Mouse (Mus musculus) Patski (cell line): Measurements from ENCODE around the gene Uba5. TPM values are rescaled to one million over a fixed set of nuclear protein-coding genes. Genes with fewer than 3 reads are reported as not detected.
A peak's percentile ranks its signal among the peaks of the same experiment; 100 is the strongest.

Experiments
- ATAC-seq: fragments of 100-300 bp; one replicate; pipeline ENCODE4 v1.8.0; 2021
- CTCF ChIA-PET: fragments of 350-600 bp; sonication (Branson Sonifier 250); formaldehyde crosslinking; loops from one replicate; lab custom pipeline; 2022; ENCODE audit warnings: inconsistent platforms; lab: Charles Lee
- POLR2A ChIA-PET: fragments of 350-600 bp; sonication (Branson Sonifier 250); formaldehyde crosslinking; loops from one replicate; lab custom pipeline; 2022; ENCODE audit warnings: antibody characterized with exemption, inconsistent platforms; lab: Charles Lee
- DNase-seq: peaks from one replicate; pipeline ENCODE4 v3.0.0-alpha.2; 2011; ENCODE audit warnings: low read depth, low spot score
- H3K27me3 ChIP-seq: fragments of 371-371 bp; one replicate; pipeline ENCODE4 v1.5.1; 2021
- CTCF ChIP-seq: fragments of 100-300 bp; IDR thresholded peaks from one replicate; pipeline ENCODE4 v1.5.1; 2021
- in situ Hi-C: fragments of 300-500 bp; cut with MboI; formaldehyde crosslinking; loops from 3 replicates; pipeline ENCODE4 v1.11.1; 2018; ENCODE audit warnings: low pct_unique_long_range_greater_than_20kb, mixed read lengths
- polyA plus RNA-seq: library from polyadenylated mRNA; unstranded; gene quantifications from one replicate; pipeline ENCODE4 v1.2.3, GENCODE M21; 2021

The Uba5 gene
- polyA plus RNA-seq, 1 experiment from 2014 or later = 42.2 TPM

DNA sequence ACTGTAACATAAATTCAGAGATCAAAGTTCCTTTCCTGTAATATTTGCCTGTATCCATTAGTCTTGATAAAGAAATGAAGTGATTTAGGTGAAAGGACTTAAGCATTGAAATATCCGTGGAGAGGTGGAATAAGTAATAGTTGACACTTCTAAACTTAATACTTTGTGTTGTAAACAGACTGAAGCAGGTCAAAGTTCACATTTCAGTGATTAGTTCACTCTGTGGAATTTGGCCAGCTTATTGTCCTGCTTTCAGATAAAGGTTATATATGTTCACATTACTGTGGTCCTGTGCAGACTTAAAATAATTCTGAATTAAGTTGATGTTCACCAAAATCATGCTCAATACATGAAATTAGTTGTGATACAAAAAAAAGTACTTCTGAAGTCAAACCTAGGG lies 1.6 kb upstream of the Uba5 start:
- CTCF ChIA-PET = no interaction called here
- no peak for TF ChIP-seq CTCF
- in situ Hi-C loops = no loop called here

DNA sequence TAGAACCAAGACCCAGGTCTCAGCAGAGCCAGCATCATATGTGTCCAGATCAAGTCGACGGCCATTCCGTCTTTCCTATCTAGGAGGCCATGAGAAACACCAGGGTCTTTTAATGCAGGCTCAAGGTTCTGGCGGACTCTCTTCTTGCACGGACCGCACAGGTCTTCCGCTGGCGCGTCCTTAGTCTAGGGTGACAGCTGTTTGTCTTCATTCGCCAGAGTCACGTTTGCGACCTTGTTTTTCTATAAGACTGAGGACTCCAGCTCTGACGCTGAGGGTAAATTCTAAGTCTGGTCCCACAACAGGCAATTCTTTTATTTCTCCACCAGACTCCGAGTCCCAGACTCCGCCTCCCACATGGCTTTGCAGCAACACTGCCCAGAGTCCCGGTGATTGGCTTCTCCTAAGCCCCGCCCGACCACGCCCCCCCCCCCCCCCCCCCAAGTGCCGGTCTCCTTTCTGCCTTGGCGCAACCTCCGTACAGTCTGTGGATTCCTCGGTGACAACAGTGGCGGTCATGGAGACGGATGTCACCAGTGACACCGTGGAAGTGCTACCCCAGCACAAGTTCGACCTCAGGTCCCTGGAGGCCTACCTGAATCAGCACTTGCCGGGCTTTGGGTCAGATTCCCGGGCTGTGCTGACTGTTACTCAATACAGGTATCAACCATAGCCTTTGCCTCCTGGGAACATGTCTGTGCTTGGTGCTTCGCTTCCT lies 469 bp upstream of the Uba5 start, which contains the start of gene Acad11:
Gene Acad11, plus strand, starts transcription at position 134 of the 718 bp plus-strand sequence.
- peak; percentile 79 for ATAC-seq
- POLR2A ChIA-PET = no interaction called here
- CTCF ChIA-PET = interaction anchor here (0.8 kb wide), 1 partner anchor 13 kb away, joined by 3 read pairs; no protein-coding TSS in a partner anchor
- DNase-seq = peak; percentile 83
- in situ Hi-C loops = no loop called here
- no peak for TF ChIP-seq CTCF
- no peaks in the 10 kb centered on the region for H3K27me3 ChIP-seq

More for the DNA sequence above, 1.6 kb upstream of the Uba5 start:
- no peaks in the 10 kb centered on the region for H3K27me3 ChIP-seq
- no peak for ATAC-seq
- DNase-seq = no peak
- POLR2A ChIA-PET = no interaction called here

DNA sequence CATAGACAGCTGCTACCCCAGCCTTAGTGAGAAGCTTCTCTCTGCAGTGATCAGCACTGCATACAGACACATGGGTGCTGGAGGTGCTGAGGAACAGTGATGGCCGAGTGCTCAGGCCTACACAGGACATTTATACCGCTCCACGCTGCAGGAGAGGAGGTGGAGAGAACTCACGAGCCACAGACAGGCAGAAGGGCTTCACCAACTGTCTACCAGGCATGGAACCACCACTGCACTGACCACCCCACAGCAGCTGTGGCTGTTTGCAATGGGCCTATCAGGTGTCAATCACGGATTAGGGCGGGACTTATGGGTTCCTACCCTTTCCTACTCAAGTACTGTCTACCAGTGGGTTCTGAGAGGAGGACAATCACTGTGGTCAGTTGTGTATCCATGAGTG lies 11.9 kb downstream of the Uba5 start:
- H3K27me3 ChIP-seq = no peaks in the 10 kb centered on the region
- no peak for DNase-seq
- ChIA-PET POLR2A (no interaction called here), CTCF (no interaction called here)
- no peak for TF ChIP-seq CTCF
- in situ Hi-C loops = no loop called here
- ATAC-seq = no peak

DNA sequence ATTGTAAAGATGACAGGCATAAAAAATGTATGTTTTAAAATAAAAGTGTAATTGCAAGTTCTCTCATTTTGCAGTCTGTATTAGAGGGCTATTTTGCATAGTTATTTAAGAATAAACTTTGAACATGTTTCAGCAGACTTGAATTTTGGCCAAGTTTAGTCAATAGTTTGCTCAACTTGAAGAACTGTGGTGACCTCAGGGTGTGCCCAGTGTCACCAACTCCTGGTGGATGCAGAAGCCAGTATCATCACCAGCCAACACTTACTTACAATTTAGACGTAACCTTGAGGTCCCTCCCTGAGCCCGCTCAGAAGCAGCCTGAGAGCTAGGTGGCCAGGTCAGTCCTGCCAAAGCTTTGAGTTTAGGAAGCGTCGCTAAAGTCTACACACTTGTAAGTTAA lies 19.3 kb downstream of the Uba5 start:
- CTCF ChIA-PET = interaction anchor here (0.8 to 0.9 kb wide), 2 partner anchors 10 to 17 kb away, joined by 3 read pairs; no protein-coding TSS in a partner anchor
- H3K27me3 ChIP-seq = no peaks in the 10 kb centered on the region
- DNase-seq (no peak), ATAC-seq (no peak)
- in situ Hi-C loops = no loop called here
- no peak for TF ChIP-seq CTCF
- POLR2A ChIA-PET = no interaction called here

DNA sequence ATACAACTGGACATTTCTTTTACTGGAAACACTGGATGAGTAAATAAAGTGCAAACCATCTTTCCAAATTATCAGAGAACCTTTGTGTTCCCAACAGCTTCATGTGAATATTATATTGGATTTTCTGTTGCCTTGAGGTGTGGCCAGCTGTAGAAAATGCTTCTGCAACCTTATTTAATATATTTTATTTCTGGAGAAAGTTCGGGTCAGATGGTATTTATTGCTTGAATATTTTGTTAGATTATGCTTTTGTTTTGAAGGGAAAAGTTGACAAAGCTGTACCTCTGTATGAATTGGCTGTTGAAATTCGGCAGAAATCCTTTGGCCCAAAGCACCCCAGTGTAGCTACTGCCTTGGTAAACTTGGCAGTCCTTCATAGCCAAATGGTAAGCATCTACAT lies 22.6 kb downstream of the Uba5 start, which contains the start of gene Gm28305:
Gene Gm28305, plus strand, starts transcription at position 301 of the 400 bp plus-strand sequence.
- TF ChIP-seq CTCF = no peak
- CTCF ChIA-PET = interaction anchor here (1.0 kb wide), 1 partner anchor 12 kb away, joined by 3 read pairs; no protein-coding TSS in a partner anchor
- in situ Hi-C loops = no loop called here

DNA sequence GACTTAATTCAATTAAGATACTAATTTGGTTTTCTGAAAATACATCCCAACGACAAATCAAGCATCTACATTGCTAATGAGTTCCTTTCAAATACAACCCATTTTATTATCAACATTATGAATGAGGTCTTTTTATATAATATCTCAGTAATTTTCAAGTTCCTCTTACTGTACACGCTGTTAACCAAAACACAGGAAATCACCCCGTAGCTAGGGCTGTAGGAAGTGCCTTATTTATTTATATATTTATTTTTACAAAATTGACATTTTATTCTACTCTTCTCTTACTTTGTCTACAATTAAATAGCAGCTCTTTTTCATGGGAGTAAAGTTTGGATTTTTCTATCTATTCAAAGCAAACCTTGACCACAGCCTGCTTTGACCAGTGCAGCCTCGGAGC lies 23.2 kb downstream of the Uba5 start:
- DNase-seq = no peak
- in situ Hi-C loops = no loop called here
- ChIA-PET CTCF (interaction anchor here (1.0 kb wide), 1 partner anchor 11 kb away, joined by 3 read pairs; no protein-coding TSS in a partner anchor), POLR2A (no interaction called here)
- ATAC-seq = no peak
- no peaks in the 10 kb centered on the region for H3K27me3 ChIP-seq
- TF ChIP-seq CTCF = no peak

More for the DNA sequence above, 22.6 kb downstream of the Uba5 start, which contains the start of gene Gm28305:
- POLR2A ChIA-PET = no interaction called here
- ATAC-seq = no peak
- no peak for DNase-seq
- no peaks in the 10 kb centered on the region for H3K27me3 ChIP-seq

GRCm38 (mm10) chr9:104039031-104039695 lies 23.8 kb downstream of the Uba5 start:
- no peak for TF ChIP-seq CTCF
- in situ Hi-C loops = no loop called here
- no peaks in the 10 kb centered on the region for H3K27me3 ChIP-seq
- ChIA-PET POLR2A (no interaction called here), CTCF (interaction anchor here (1.0 kb wide), 1 partner anchor 10 kb away, joined by 3 read pairs; no protein-coding TSS in a partner anchor)
- DNase-seq (no peak), ATAC-seq (no peak)

DNA sequence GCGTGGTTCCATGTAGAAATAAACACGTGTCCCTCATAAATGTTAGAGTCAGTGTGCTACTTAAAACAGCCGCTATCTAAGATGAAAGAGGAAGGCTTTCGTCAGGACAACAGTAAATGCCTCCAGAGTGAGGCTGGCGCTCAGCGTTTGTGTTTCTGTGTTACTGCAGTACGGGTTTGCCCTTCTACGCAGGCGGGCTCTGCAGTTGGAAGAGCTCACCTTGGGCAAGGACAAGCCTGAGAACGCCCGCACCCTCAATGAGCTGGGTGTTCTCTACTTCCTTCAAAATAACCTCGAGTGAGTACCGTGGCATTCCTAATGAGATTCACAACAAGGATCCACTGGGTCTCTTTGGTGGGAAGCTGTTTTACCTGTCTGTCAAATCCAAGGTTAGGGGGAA lies 24.7 kb downstream of the Uba5 start:
- DNase-seq = no peak

DNA sequence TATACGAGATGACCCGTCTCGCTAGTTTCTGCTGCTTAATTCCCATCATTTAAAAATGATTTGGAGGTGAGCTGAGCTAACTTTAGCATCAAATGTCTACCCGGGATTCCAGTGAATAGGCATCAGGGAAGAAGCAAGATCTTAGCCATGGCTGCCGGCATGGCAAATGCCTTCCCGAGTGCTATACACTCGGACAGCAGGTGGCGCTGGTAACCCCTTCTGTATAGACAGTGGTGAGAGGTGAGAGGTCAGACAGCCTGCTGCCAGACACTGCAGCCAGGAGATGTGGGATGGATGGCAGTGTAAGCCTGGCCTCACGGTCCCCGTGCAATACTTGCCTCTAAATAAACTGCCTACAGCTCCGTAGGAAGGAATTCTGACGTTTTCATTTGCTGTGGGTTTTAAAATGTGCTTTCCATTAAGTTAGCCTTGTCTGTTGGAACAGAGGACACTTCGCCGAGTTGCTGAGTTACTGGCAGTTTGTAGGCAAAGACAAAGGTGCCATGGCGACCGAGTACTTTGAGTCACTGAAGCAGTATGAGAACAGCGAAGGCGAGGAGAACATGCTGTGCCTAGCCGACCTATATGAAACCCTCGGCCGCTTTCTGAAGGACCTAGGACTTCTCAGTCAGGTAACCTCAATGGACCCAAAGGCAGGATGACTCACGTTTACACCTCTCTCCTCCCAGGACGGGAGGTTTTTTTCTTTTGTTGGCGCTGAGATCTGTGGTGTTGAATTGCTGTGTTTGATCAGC lies 27.5 kb downstream of the Uba5 start:
- no peaks in the 10 kb centered on the region for H3K27me3 ChIP-seq
- CTCF ChIA-PET = interaction anchor here (1.2 to 2.1 kb wide), 3 partner anchors 9 to 58 kb away, joined by 3 to 9 read pairs (median 3); no protein-coding TSS in a partner anchor
- TF ChIP-seq CTCF = peak; percentile 80
- peak; percentile 93 for ATAC-seq
- POLR2A ChIA-PET = no interaction called here
- in situ Hi-C loops = no loop called here
- peak; percentile 1 for DNase-seq

More for the DNA sequence above, 24.7 kb downstream of the Uba5 start:
- no peak for ATAC-seq
- no peak for TF ChIP-seq CTCF
- ChIA-PET POLR2A (no interaction called here), CTCF (interaction anchor here (1.7 kb wide), 1 partner anchor 15 kb away, joined by 6 read pairs; no protein-coding TSS in a partner anchor)
- in situ Hi-C loops = no loop called here
- no peaks in the 10 kb centered on the region for H3K27me3 ChIP-seq

- ChIA-PET CTCF (interaction anchor here (0.7 to 2.1 kb wide), 4 partner anchors 10 to 59 kb away, joined by 3 to 9 read pairs (median 3); no protein-coding TSS in a partner anchor), POLR2A (no interaction called here)
- in situ Hi-C loops = no loop called here
- ATAC-seq (no peak), DNase-seq (no peak)
- no peaks in the 10 kb centered on the region for H3K27me3 ChIP-seq
- TF ChIP-seq CTCF = no peak
These were observed 28.2 kb downstream of the Uba5 start for GRCm38 (mm10) chr9:104034718-104035117.
